Mouse (Mus musculus) layer of hippocampus, postnatal 25 days (tissue): ENCODE measurements at regions not wholly inside any gene's neighbourhood (a gene's known extent, or its start where the extent isn't known, plus 50 kb on each side); places are given as distances from the start of the nearest gene placed in this dataset.

Experiments
- DNase-seq, 2 experiments: peaks; one replicate each; pipeline ENCODE4 v3.0.0; 2022; ENCODE audit warnings: mixed read lengths in 2 of 2, low spot score in 1 of 2; ENCODE audit errors: extremely low spot score in 1 of 2

GRCm38 (mm10) chr2:143269026-143269425 lies 190.8 kb downstream of the Otor start:
- DNase-seq: no peak

- no peak for DNase-seq
Observed at GRCm38 (mm10) chr2:143270826-143271225, 192.6 kb downstream of the Otor start.

GRCm38 (mm10) chr2:143305747-143306570 lies 227.7 kb downstream of the Otor start:
- DNase-seq: peak in 1 of 2 experiments; percentile 8

- no peak for DNase-seq
Observed at GRCm38 (mm10) chr2:143306571-143306925, 228.3 kb downstream of the Otor start.

- no peak for DNase-seq
Observed at GRCm38 (mm10) chr2:143325486-143325885, 220.5 kb upstream of the Pcsk2 start.

- DNase-seq: no peak
Observed at GRCm38 (mm10) chr2:143332071-143332470, 213.9 kb upstream of the Pcsk2 start.

DNA sequence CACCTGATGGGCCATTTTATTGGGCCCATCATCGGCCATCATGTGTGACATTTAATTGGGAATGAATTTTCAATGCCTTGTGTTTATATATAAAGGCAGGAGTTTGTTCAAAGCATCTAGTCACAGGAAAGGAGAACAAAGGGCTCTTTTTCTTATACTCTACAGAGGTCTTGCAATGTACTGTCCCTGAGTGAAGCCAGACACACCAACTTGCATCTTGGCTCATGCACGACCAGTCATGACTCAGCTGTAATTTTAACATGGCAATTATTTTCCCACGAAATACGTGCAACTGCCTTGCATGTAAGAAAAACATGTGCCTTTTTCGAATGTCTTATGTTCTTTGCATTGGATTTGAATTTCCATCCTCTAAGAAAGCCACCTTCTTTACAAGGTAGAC lies 205.6 kb upstream of the Pcsk2 start:
- no peak for DNase-seq

GRCm38 (mm10) chr2:143364193-143364592 lies 181.8 kb upstream of the Pcsk2 start:
- DNase-seq: no peak

DNA sequence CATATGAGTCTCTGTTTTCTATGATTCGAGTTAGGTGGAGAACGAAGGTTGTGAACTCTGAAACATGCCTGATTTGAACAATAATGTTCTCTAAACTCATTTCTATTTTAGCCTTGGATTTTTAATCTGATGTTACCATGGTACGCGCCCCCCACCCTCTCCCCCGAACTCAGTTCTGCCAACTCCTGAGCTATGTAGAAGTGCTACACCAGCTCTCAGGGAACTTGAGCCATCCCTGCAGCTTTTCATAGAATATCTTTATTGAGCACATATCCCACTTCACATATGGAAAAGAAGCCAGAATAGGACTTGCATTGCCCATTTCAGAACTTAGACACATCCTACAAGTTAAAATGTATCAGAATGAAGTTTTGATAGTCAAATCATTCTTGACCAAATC lies 180.0 kb upstream of the Pcsk2 start:
- DNase-seq: no peak
